Mouse (Mus musculus): Measurements from ENCODE around the gene Naa15.
"Not testable (repeated sequence)": the region's sequence is repeated elsewhere in the genome, so short reads cannot be mapped to it uniquely, and the experiment has no call there.

Gene Naa15

GRCm38 (mm10) chr3:51415098-51416072, at the start of gene Naa15:
Gene Naa15 (plus strand): TSS chr3:51415148.
- peak; percentile 88 to 94 for DNase-seq (ENCODE audit: low spot score in 2 of 2)

GRCm38 (mm10) chr3:51365517-51365882, 49.4 kb upstream of the Naa15 start:
- DNase-seq (ENCODE audit: low spot score in 2 of 2) = no peak

GRCm38 (mm10) chr3:51366926-51367325, 48.0 kb upstream of the Naa15 start:
- DNase-seq (ENCODE audit: low spot score in 2 of 2) = no peak

GRCm38 (mm10) chr3:51368011-51368410, 46.9 kb upstream of the Naa15 start:
- DNase-seq (ENCODE audit: low spot score in 2 of 2) = no peak

GRCm38 (mm10) chr3:51371826-51372225, 43.1 kb upstream of the Naa15 start:
- DNase-seq (ENCODE audit: low spot score in 2 of 2) = no peak

GRCm38 (mm10) chr3:51372883-51373282, 42.1 kb upstream of the Naa15 start:
- DNase-seq (ENCODE audit: low spot score in 2 of 2) = no peak

- no peak for DNase-seq (ENCODE audit: low spot score in 2 of 2)
Measured at GRCm38 (mm10) chr3:51373544-51373943, 41.4 kb upstream of the Naa15 start.

- DNase-seq (ENCODE audit: low spot score in 2 of 2) = peak in 1 of 2 experiments; percentile 38
Measured at GRCm38 (mm10) chr3:51375307-51376265, 39.4 kb upstream of the Naa15 start.

- no peak for DNase-seq (ENCODE audit: low spot score in 2 of 2)
Measured at GRCm38 (mm10) chr3:51377878-51378664, 36.9 kb upstream of the Naa15 start.

- no peak for DNase-seq (ENCODE audit: low spot score in 2 of 2)
Measured at GRCm38 (mm10) chr3:51378665-51378946, 36.3 kb upstream of the Naa15 start.

- no peak for DNase-seq (ENCODE audit: low spot score in 2 of 2)
Measured at GRCm38 (mm10) chr3:51379786-51380659, 34.9 kb upstream of the Naa15 start.

- no peak for DNase-seq (ENCODE audit: low spot score in 2 of 2)
Measured at GRCm38 (mm10) chr3:51380660-51381014, 34.3 kb upstream of the Naa15 start.

- no peak for DNase-seq (ENCODE audit: low spot score in 2 of 2)
Measured at GRCm38 (mm10) chr3:51383409-51383808, 31.5 kb upstream of the Naa15 start.

GRCm38 (mm10) chr3:51386441-51387133, 28.4 kb upstream of the Naa15 start:
- DNase-seq (ENCODE audit: low spot score in 2 of 2) = no peak

- DNase-seq (ENCODE audit: low spot score in 2 of 2) = no peak
Measured at GRCm38 (mm10) chr3:51387134-51387451, 27.9 kb upstream of the Naa15 start.

- no peak for DNase-seq (ENCODE audit: low spot score in 2 of 2)
Measured at GRCm38 (mm10) chr3:51387868-51388381, 27.0 kb upstream of the Naa15 start.

- no peak for DNase-seq (ENCODE audit: low spot score in 2 of 2)
Measured at GRCm38 (mm10) chr3:51388904-51389303, 26.0 kb upstream of the Naa15 start.

- DNase-seq (ENCODE audit: low spot score in 2 of 2) = no peak
Measured at GRCm38 (mm10) chr3:51391095-51391494, 23.9 kb upstream of the Naa15 start.

- DNase-seq (ENCODE audit: low spot score in 2 of 2) = no peak
Measured at GRCm38 (mm10) chr3:51391591-51391990, 23.4 kb upstream of the Naa15 start.

GRCm38 (mm10) chr3:51393018-51393417, 21.9 kb upstream of the Naa15 start:
- not testable (repeated sequence) for DNase-seq (ENCODE audit: low spot score in 2 of 2)

Measured in left cerebral cortex, adult 9 months (tissue).